Mouse (Mus musculus) cortical plate, adult 2 months (tissue): ENCODE results near the gene Pcdh8.

Source experiments
- CTCF ChIP-seq: fragments of 200-500 bp; IDR thresholded peaks from 2 replicates; pipeline ENCODE4 v1.5.1; 2011; ENCODE audit warnings: mild to moderate bottlenecking, control low read depth, low read length; ENCODE audit not compliant: insufficient read depth; ENCODE audit errors: extremely low read depth
- POLR2A ChIP-seq: fragments of 200-500 bp; IDR thresholded peaks from 2 replicates; pipeline ENCODE4 v1.6.1; 2011; ENCODE audit warnings: mild to moderate bottlenecking, low read length, control low read depth; ENCODE audit not compliant: insufficient read depth; ENCODE audit errors: extremely low read depth

GRCm38 (mm10) chr14:79722228-79722627 lies 48.9 kb downstream of the Pcdh8 start:
- TF ChIP-seq CTCF (no peak), POLR2A (no peak)
